Mouse (Mus musculus): ENCODE measurements around the gene Apoh.

GRCm38 (mm10) chr11:108301036-108301435 lies 42.1 kb upstream of the Apoh start:
- no peak for TF ChIP-seq POLR2A (IDR thresholded peaks at IDR 0.05; ENCODE audit: insufficient read depth, low read depth, low read length)
- no peak for TF ChIP-seq CTCF (IDR thresholded peaks at IDR 0.05; ENCODE audit: insufficient read depth, low read depth, low read length)
